Mouse (Mus musculus): ENCODE data around the gene Ptpdc1. TPM values are rescaled to one million over a fixed set of nuclear protein-coding genes. Genes with fewer than 3 reads are reported as not detected.

Gene Ptpdc1
- total and polyA plus RNA-seq, 3 experiments, result not detected

DNA sequence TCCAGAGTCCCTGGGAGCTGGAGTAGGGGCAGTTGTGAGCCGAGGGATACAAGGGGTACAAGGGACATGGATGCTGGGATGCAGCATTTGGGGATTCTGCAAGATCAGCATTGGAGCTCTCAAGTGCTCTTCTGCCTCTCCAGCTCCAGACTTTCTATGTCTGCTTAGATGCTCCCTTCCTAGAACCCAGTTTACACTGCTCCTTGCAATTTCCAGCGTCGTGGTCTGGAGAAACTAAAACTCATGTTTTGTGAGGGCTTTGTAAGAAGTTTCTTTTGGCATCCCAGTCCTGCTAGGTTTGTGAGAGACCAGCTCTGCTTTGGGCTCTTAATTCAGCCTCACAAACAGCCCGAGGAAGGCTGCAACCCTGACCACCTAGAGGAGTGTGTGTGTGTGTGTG, 42.0 kb upstream of the Ptpdc1 start:
- Histone ChIP-seq H3K4me3 (replicated peaks in 1 of 3; ENCODE audit: low read depth in 2 of 3, low read length in 2 of 3, poor library complexity in 1 of 3) (no peak overlapping the region), H3K9me3 (replicated peaks; ENCODE audit: low read length) (peaks cover 32% of the 10 kb centered on the region), H3K4me1 (ENCODE audit: control insufficient read depth in 1 of 2, insufficient read depth in 2 of 2) (no peaks in the 10 kb centered on the region), H3K27ac (ENCODE audit: insufficient read depth, low read depth) (no peak overlapping the region), H3K27me3 (replicated peaks) (peaks cover 11% of the 10 kb centered on the region), H3K9ac (ENCODE audit: insufficient read depth, low read depth) (no peak overlapping the region), H3K36me3 (replicated peaks in 1 of 2; ENCODE audit: control insufficient read depth in 1 of 2, insufficient read depth in 1 of 2, low read length in 1 of 2) (no peaks in the 10 kb centered on the region), H3K4me2 (ENCODE audit: insufficient read depth, low read depth, poor library complexity, severe bottlenecking) (no peak overlapping the region), H3K79me2 (replicated peaks; ENCODE audit: control insufficient read depth, extremely low read depth, insufficient read depth, poor library complexity, severe bottlenecking) (no peaks in the 10 kb centered on the region)
- in situ Hi-C loops (cut with MboI; ENCODE audit: low pct_ligation_motif_present, low pct_unique_long_range_greater_than_20kb, low sequenced_read_pairs), result loop anchor here (25.0 kb wide), 1 partner anchor 520 kb away; the partner anchor contains the start of gene Ninj1
- dilution Hi-C loops (cut with MboI; ENCODE audit: extremely low pct_ligation_motif_present, extremely low pct_unique_long_range_greater_than_20kb, low sequenced_read_pairs), result no loop called here
- TF ChIP-seq MEF2A (IDR thresholded peaks at IDR 0.05; ENCODE audit: borderline replicate concordance, low read depth, low read length) (no peak), MAX (IDR thresholded peaks at IDR 0.05; ENCODE audit: low read length) (no peak), SMC3 (IDR thresholded peaks at IDR 0.05; ENCODE audit: low read depth, low read length) (no peak), BHLHE40 (IDR thresholded peaks at IDR 0.05; ENCODE audit: low read depth, low read length) (no peak), CHD1 (IDR thresholded peaks at IDR 0.05; ENCODE audit: low read depth, low read length) (no peak), RAD21 (IDR thresholded peaks at IDR 0.05; ENCODE audit: low read depth, low read length) (no peak), NRF1 (IDR thresholded peaks at IDR 0.05; ENCODE audit: low read depth, low read length) (no peak), USF1 (IDR thresholded peaks at IDR 0.05; ENCODE audit: low read depth, low read length) (no peak), MXI1 (IDR thresholded peaks at IDR 0.05; ENCODE audit: low read depth, low read length) (no peak), GABPA (IDR thresholded peaks at IDR 0.05; ENCODE audit: insufficient replicate concordance, low read depth, low read length) (no peak), POLR2AphosphoS2 (IDR thresholded peaks at IDR 0.05; ENCODE audit: low read depth, low read length) (no peak), IRF4 (IDR thresholded peaks at IDR 0.05; ENCODE audit: low read depth, low read length) (no peak), UBTF (IDR thresholded peaks at IDR 0.05; ENCODE audit: low read depth, low read length) (no peak), ETS1 (conservative IDR thresholded peaks at IDR 0.05; ENCODE audit: low read depth, low read length) (no peak), CHD2 (IDR thresholded peaks at IDR 0.05; ENCODE audit: low read length) (no peak)
- DNase-seq (ENCODE audit: extremely low read depth), result no peak

DNA sequence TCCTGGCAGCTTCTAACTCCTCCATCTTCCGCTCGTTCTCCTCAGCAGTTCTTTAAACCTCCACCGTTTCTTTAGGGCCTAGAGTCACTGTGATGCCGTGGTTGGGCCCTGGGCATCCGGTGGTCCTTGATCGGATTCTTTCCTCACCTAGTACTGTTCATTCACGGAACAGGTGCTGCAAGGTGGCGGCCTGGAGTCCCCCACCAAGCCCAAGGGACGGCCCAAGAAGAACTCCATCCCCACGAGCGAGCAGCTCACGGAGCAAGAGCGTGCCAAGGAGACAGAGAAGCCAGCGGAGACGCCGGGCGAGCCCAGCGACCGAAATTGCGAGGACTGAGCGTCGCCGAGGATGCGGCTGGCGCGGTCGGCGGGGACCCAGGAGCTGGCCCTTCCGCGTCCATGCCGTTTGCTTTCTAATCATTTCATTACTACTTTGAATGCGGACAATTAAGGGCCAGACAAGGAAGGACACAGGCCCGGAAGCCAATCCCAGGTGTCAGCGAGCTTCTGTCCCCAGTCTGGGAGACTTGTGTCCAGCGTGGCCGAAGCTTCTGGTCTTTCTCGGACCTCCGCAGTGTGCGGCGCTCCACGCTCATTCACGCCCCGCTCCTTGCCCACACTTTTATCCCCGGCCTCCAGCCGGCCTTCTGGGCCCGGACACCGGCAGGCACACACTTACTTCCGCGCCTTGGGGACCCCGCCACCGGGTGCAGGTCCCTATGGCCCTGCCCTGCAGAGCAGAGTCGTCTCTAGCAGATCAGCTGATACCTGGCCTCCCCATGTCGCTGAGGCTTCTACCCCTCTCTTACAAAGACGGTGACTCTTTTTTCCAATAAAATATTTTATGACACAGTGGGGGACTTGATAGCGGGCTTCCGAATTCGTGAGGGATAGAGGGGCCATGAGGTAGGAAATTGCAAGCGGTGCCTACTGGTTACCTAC, 40.5 kb upstream of the Ptpdc1 start:
- H3K9ac ChIP-seq (ENCODE audit: insufficient read depth, low read depth), result no peak overlapping the region
- H3K9me3 ChIP-seq (replicated peaks; ENCODE audit: low read length), result peaks cover 34% of the 10 kb centered on the region
- H3K27me3 ChIP-seq (replicated peaks), result peaks cover 7% of the 10 kb centered on the region
- H3K36me3 ChIP-seq (replicated peaks in 1 of 2; ENCODE audit: control insufficient read depth in 1 of 2, insufficient read depth in 1 of 2, low read length in 1 of 2), result no peaks in the 10 kb centered on the region
- in situ Hi-C loops (cut with MboI; ENCODE audit: low pct_ligation_motif_present, low pct_unique_long_range_greater_than_20kb, low sequenced_read_pairs), result loop anchor here (25.0 kb wide), 1 partner anchor 521 kb away; the partner anchor contains the start of gene Ninj1
- no peak for DNase-seq (ENCODE audit: extremely low read depth)
- TF ChIP-seq ZKSCAN1 (IDR thresholded peaks at IDR 0.05; ENCODE audit: borderline replicate concordance, low read depth, low read length) (no peak), PAX5 (IDR thresholded peaks at IDR 0.05; ENCODE audit: low read length) (no peak), GABPA (IDR thresholded peaks at IDR 0.05; ENCODE audit: insufficient replicate concordance, low read depth, low read length) (no peak), USF2 (conservative IDR thresholded peaks at IDR 0.05; ENCODE audit: low read depth, low read length) (no peak), ZNF384 (IDR thresholded peaks at IDR 0.05; ENCODE audit: low read depth, low read length) (no peak)
- dilution Hi-C loops (cut with MboI; ENCODE audit: extremely low pct_ligation_motif_present, extremely low pct_unique_long_range_greater_than_20kb, low sequenced_read_pairs), result no loop called here
- H3K4me2 ChIP-seq (ENCODE audit: insufficient read depth, low read depth, poor library complexity, severe bottlenecking), result no peak overlapping the region
- H3K4me1 ChIP-seq (ENCODE audit: control insufficient read depth in 1 of 2, insufficient read depth in 2 of 2), result no peaks in the 10 kb centered on the region
- H3K27ac ChIP-seq (ENCODE audit: insufficient read depth, low read depth), result no peak overlapping the region
- no peak overlapping the region for H3K4me3 ChIP-seq (replicated peaks in 1 of 3; ENCODE audit: low read depth in 2 of 3, low read length in 2 of 3, poor library complexity in 1 of 3)
- H3K79me2 ChIP-seq (replicated peaks; ENCODE audit: control insufficient read depth, extremely low read depth, insufficient read depth, poor library complexity, severe bottlenecking), result no peaks in the 10 kb centered on the region
